22 mouse cellular contexts compared by ENCODE assay signal in genomic region chr11:107343031-107343430, GRCm38 (mm10).
A peak's percentile ranks its signal among the peaks of the same experiment; 100 is the strongest.
DNase-seq lines count a peak whose midpoint lies in the region; ATAC-seq and TF ChIP-seq lines count a peak whose summit lies in the region.
"Had no signal": no experiment of that assay in that cellular context is flagged by ENCODE, and none has a peak within 500 bp of the region (broad histone marks: within the 10 kb centered on the region; RNA-seq: fewer than 3 reads in every experiment).

No protein-coding gene starts in this region.

- no peak for DNase-seq in heart, adult 2 months
- no peak for DNase-seq in heart, postnatal 4 days
- DNase-seq in heart, postnatal 14 days: no peak
- DNase-seq in lung, postnatal 0 days (ENCODE audit: low spot score): peak; percentile 46
- DNase-seq in lung, postnatal 10 days: no peak
- DNase-seq in adrenal gland, adult (ENCODE audit: inconsistent age in 2 of 2, low spot score in 1 of 2): no peak
- DNase-seq: adrenal gland, adult 8-10 months; adrenal gland, postnatal 36 days; cerebellum, adult 11 months; cerebellum, adult 8-10 months; cerebellum, postnatal 14 days; embryo, embryonic 11 days; kidney, adult 18-20 months had no signal

- H3K4me1 ChIP-seq in heart, adult 2 months (ENCODE audit: control insufficient read depth, insufficient read depth, low read length): peaks cover 27% of the 10 kb centered on the region
- H3K4me1 ChIP-seq in heart, embryonic 16.5 days (ENCODE audit: control insufficient read depth, insufficient read depth, low read length): peaks cover 39% of the 10 kb centered on the region
- peaks cover 12% of the 10 kb centered on the region for H3K4me1 ChIP-seq in lung, postnatal 0 days (ENCODE audit: insufficient read depth, low read depth, low read length)

- peaks cover 7% of the 10 kb centered on the region for H3K36me3 ChIP-seq in heart, adult 2 months (ENCODE audit: control insufficient read depth, insufficient read depth, low read length)
- H3K36me3 ChIP-seq in heart, embryonic 16.5 days (ENCODE audit: control insufficient read depth, insufficient read depth): no peaks in the 10 kb centered on the region
- no peaks in the 10 kb centered on the region for H3K36me3 ChIP-seq in lung, postnatal 0 days (ENCODE audit: insufficient read depth, low read length)
- H3K36me3 ChIP-seq: embryonic facial prominence, embryonic 15.5 days; forebrain, embryonic 10.5 days; hindbrain, embryonic 10.5 days; intestine, embryonic 15.5 days had no signal

- TF ChIP-seq POLR2A in heart, adult 2 months (IDR thresholded peaks at IDR 0.05; ENCODE audit: insufficient read depth, low read depth, low read length): no peak

- H3K27me3 ChIP-seq in heart, adult 2 months (ENCODE audit: control insufficient read depth, insufficient read depth, low read length): no peaks in the 10 kb centered on the region
- no peaks in the 10 kb centered on the region for H3K27me3 ChIP-seq in heart, embryonic 16.5 days (ENCODE audit: control insufficient read depth, insufficient read depth, low read length)
- no peaks in the 10 kb centered on the region for H3K27me3 ChIP-seq in lung, postnatal 0 days (replicated peaks; ENCODE audit: insufficient read depth, low read length)
- H3K27me3 ChIP-seq: CH12.LX; embryonic facial prominence, embryonic 15.5 days; intestine, embryonic 15.5 days had no signal

- no peak overlapping the region for H3K9ac ChIP-seq in heart, adult 2 months (ENCODE audit: low read depth, low read length)
- no peak overlapping the region for H3K9ac ChIP-seq in heart, embryonic 16.5 days (ENCODE audit: low read length)
- no peak overlapping the region for H3K9ac ChIP-seq in lung, postnatal 0 days (replicated peaks; ENCODE audit: low read depth)
- H3K9ac ChIP-seq: embryonic facial prominence, embryonic 15.5 days; hindbrain, embryonic 14.5 days; intestine, embryonic 15.5 days had no signal

- no peak overlapping the region for H3K4me3 ChIP-seq in heart, adult 2 months
- H3K4me3 ChIP-seq in heart, embryonic 16.5 days (ENCODE audit: low read length): no peak overlapping the region
- no peak overlapping the region for H3K4me3 ChIP-seq in lung, postnatal 0 days (ENCODE audit: low read depth, low read length)
- H3K4me3 ChIP-seq: embryonic facial prominence, embryonic 15.5 days; erythroblast, embryonic 14.5 days; forebrain, embryonic 10.5 days; hindbrain, embryonic 10.5 days; intestine, embryonic 15.5 days had no signal

- no peak for TF ChIP-seq CTCF in heart, adult 2 months (IDR thresholded peaks at IDR 0.05)
- TF ChIP-seq CTCF in lung, postnatal 0 days (IDR thresholded peaks at IDR 0.05): no peak

- intact Hi-C loops in heart, adult 2 months (cut with DNase I): loop anchor here (5.0 kb wide), 1 partner anchor 34 kb away; no protein-coding TSS in a partner anchor
- intact Hi-C loops in heart, postnatal 14 days (cut with DNase I): no loop called here

- ATAC-seq in heart, embryonic 16.5 days (replicated peaks; ENCODE audit: extremely low read depth, insufficient read depth, low FRiP score): no peak
- peak; percentile 9; the same call in 1 of the 2 replicates for ATAC-seq in lung, postnatal 0 days
- ATAC-seq: forebrain, embryonic 14.5 days; intestine, embryonic 15.5 days had no signal

- peaks cover 5% of the 10 kb centered on the region for H3K79me2 ChIP-seq in heart, adult 2 months (replicated peaks; ENCODE audit: control insufficient read depth, insufficient read depth, low read length)

- H3K9me3 ChIP-seq in heart, embryonic 16.5 days (replicated peaks; ENCODE audit: control insufficient read depth, low read length): no peaks in the 10 kb centered on the region
- H3K9me3 ChIP-seq in lung, postnatal 0 days (ENCODE audit: low read length): no peaks in the 10 kb centered on the region
- H3K9me3 ChIP-seq: embryonic facial prominence, embryonic 15.5 days; forebrain, embryonic 10.5 days; hindbrain, embryonic 10.5 days; intestine, embryonic 15.5 days had no signal

- peak overlapping the region; percentile 83 for H3K27ac ChIP-seq in heart, adult 2 months
- peak overlapping the region; percentile 88 for H3K27ac ChIP-seq in heart, embryonic 16.5 days (ENCODE audit: low read length)
- H3K27ac ChIP-seq in lung, postnatal 0 days (ENCODE audit: low read length): no peak overlapping the region
- H3K27ac ChIP-seq: embryonic facial prominence, embryonic 15.5 days; forebrain, embryonic 10.5 days; hindbrain, embryonic 10.5 days; hindbrain, embryonic 14.5 days; intestine, embryonic 15.5 days had no signal

- TF ChIP-seq EP300 in heart, adult 2 months (IDR thresholded peaks at IDR 0.05; ENCODE audit: insufficient read depth, low read depth, low read length): no peak
- TF ChIP-seq EP300 in lung, postnatal 0 days (IDR thresholded peaks at IDR 0.05): no peak

- 47% methylated on average over 4 of the region's 4 CpGs for WGBS in heart, adult 2 months
- 74% methylated on average over 4 of the region's 4 CpGs for WGBS in heart, embryonic 16.5 days
- WGBS in lung, postnatal 0 days: 64% methylated on average over 4 of the region's 4 CpGs

- H3K4me2 ChIP-seq in heart, embryonic 16.5 days (ENCODE audit: low read depth, low read length): no peak overlapping the region
- H3K4me2 ChIP-seq in lung, postnatal 0 days (replicated peaks; ENCODE audit: low read depth, low read length): no peak overlapping the region
- H3K4me2 ChIP-seq: embryonic facial prominence, embryonic 15.5 days; hindbrain, embryonic 14.5 days; intestine, embryonic 15.5 days had no signal
